Mouse (Mus musculus) heart, adult 2 months (tissue): ENCODE results near the gene Fgfr2. TPM values are rescaled to one million over a fixed set of nuclear protein-coding genes. Genes with fewer than 3 reads are reported as not detected.

ENCODE experiments used
- DNase-seq, 2 experiments: peaks; one replicate each; pipeline ENCODE4 v3.0.0; 2021
- H3K27ac ChIP-seq: fragments of 200-600 bp; 2 replicates; pipeline ENCODE4 v1.8.1; 2022
- H3K27me3 ChIP-seq: fragments of 200-500 bp; 2 replicates; pipeline ENCODE4 v1.6.1; 2012; ENCODE audit warnings: mild to moderate bottlenecking, low read length, inconsistent platforms, mixed read lengths; ENCODE audit not compliant: control insufficient read depth, insufficient read depth
- H3K36me3 ChIP-seq: fragments of 200-500 bp; 2 replicates; pipeline ENCODE4 v1.6.1; 2012; ENCODE audit warnings: low read length, inconsistent platforms; ENCODE audit not compliant: control insufficient read depth, insufficient read depth
- H3K4me1 ChIP-seq: fragments of 200-500 bp; 2 replicates; pipeline ENCODE4 v1.6.1; 2011; ENCODE audit warnings: low read length; ENCODE audit not compliant: control insufficient read depth, insufficient read depth
- H3K4me3 ChIP-seq: fragments of 200-600 bp; 2 replicates; pipeline ENCODE4 v1.8.1; 2022
- H3K79me2 ChIP-seq: fragments of 200-500 bp; replicated peaks from 2 replicates; pipeline ENCODE4 v1.6.1; 2012; ENCODE audit warnings: mild to moderate bottlenecking, inconsistent platforms, low read length, moderate library complexity, mixed read lengths; ENCODE audit not compliant: control insufficient read depth, insufficient read depth
- H3K9ac ChIP-seq: fragments of 200-500 bp; 2 replicates; pipeline ENCODE4 v1.6.1; 2012; ENCODE audit warnings: low read depth, mild to moderate bottlenecking, control low read depth, inconsistent platforms, low read length, mixed read lengths
- CTCF ChIP-seq: fragments of 200-600 bp; IDR thresholded peaks from 2 replicates; pipeline ENCODE4 v1.8.1; 2022; ENCODE audit warnings: antibody characterized with exemption, mild to moderate bottlenecking, moderate library complexity
- EP300 ChIP-seq: fragments of 200-500 bp; IDR thresholded peaks from 2 replicates; pipeline ENCODE4 v1.6.1; 2011; ENCODE audit warnings: low read depth, low read length, control low read depth; ENCODE audit not compliant: insufficient read depth
- POLR2A ChIP-seq: fragments of 200-500 bp; IDR thresholded peaks from 2 replicates; pipeline ENCODE4 v1.6.1; 2011; ENCODE audit warnings: mild to moderate bottlenecking, low read depth, low read length, control low read depth; ENCODE audit not compliant: insufficient read depth
- WGBS: fragments of 180-500 bp; shearing (Covaris S2); methylation state at CpG from one replicate; pipeline ENCODE4 v1.1.7; 2018; 5-methylcytosine and 5-hydroxymethylcytosine counted together
- intact Hi-C: fragments of 180-260 bp; cut with DNase I; formaldehyde crosslinking; loops from one replicate; pipeline ENCODE4 v1.15.1; 2025
- polyA plus RNA-seq: library from polyadenylated mRNA; depleted of rRNA; stranded (reverse); fragments of >200 nt; gene quantifications from 2 replicates; pipeline ENCODE4 v1.2.3, GENCODE M21; 2012
- total RNA-seq, 2 experiments: library from RNA; stranded (reverse); gene quantifications; 2 replicates each; pipeline ENCODE4 v1.2.3; 2021

Fgfr2 gene
- total and polyA plus RNA-seq, 3 experiments, result 1.1 to 2.0 (median 1.3) TPM

- peak overlapping the region; percentile 42 for H3K27ac ChIP-seq
- peak; percentile 90 for TF ChIP-seq EP300
- no peak for TF ChIP-seq CTCF
- peaks cover 14% of the 10 kb centered on the region for H3K4me1 ChIP-seq
- H3K27me3 ChIP-seq, result no peaks in the 10 kb centered on the region
- WGBS, result 52% methylated on average over 7 of the region's 7 CpGs
- H3K9ac ChIP-seq, result no peak overlapping the region
- DNase-seq, result peak in 1 of 2 experiments; percentile 65
- peaks cover 4% of the 10 kb centered on the region; the same call in 1 of the 2 replicates for H3K79me2 ChIP-seq
- no peak overlapping the region for H3K4me3 ChIP-seq
- H3K36me3 ChIP-seq, result peaks cover 3% of the 10 kb centered on the region
- intact Hi-C loops, result no loop called here
Observed at GRCm38 (mm10) chr7:133067321-133067841, 55.8 kb downstream of the Fgfr2 start.

- Histone ChIP-seq H3K27ac (peak overlapping the region; percentile 21), H3K4me1 (peaks cover 16% of the 10 kb centered on the region), H3K27me3 (no peaks in the 10 kb centered on the region), H3K4me3 (no peak overlapping the region), H3K79me2 (peaks cover 4% of the 10 kb centered on the region; the same call in 1 of the 2 replicates), H3K9ac (no peak overlapping the region), H3K36me3 (peaks cover 3% of the 10 kb centered on the region)
- WGBS, result 33% methylated on average over 6 of the region's 6 CpGs
- DNase-seq, result peak in 1 of 2 experiments; percentile 37
- TF ChIP-seq EP300, result no peak
- TF ChIP-seq POLR2A, result no peak
- no peak for TF ChIP-seq CTCF
- intact Hi-C loops, result no loop called here
Observed at GRCm38 (mm10) chr7:133066776-133067175, 56.4 kb downstream of the Fgfr2 start.

- no peaks in the 10 kb centered on the region for H3K27me3 ChIP-seq
- intact Hi-C loops, result no loop called here
- no peak overlapping the region for H3K9ac ChIP-seq
- peaks cover 3% of the 10 kb centered on the region for H3K36me3 ChIP-seq
- no peak for TF ChIP-seq EP300
- TF ChIP-seq CTCF, result no peak
- no peak for TF ChIP-seq POLR2A
- peaks cover 2% of the 10 kb centered on the region; the same call in 1 of the 2 replicates for H3K79me2 ChIP-seq
- no peak overlapping the region for H3K4me3 ChIP-seq
- 83% methylated on average over 3 of the region's 3 CpGs for WGBS
- no peak for DNase-seq
- no peak overlapping the region for H3K27ac ChIP-seq
- peaks cover 24% of the 10 kb centered on the region for H3K4me1 ChIP-seq
Observed at GRCm38 (mm10) chr7:133062055-133062454, 61.1 kb downstream of the Fgfr2 start.

- Histone ChIP-seq H3K4me1 (peaks cover 19% of the 10 kb centered on the region), H3K27ac (no peak overlapping the region), H3K79me2 (peaks cover 2% of the 10 kb centered on the region; the same call in 1 of the 2 replicates), H3K4me3 (no peak overlapping the region), H3K27me3 (no peaks in the 10 kb centered on the region), H3K36me3 (no peaks in the 10 kb centered on the region), H3K9ac (no peak overlapping the region)
- intact Hi-C loops, result no loop called here
- no peak for TF ChIP-seq CTCF
- DNase-seq, result no peak
- 85% methylated on average over 6 of the region's 6 CpGs for WGBS
Observed at GRCm38 (mm10) chr7:133060170-133060569, 63.0 kb downstream of the Fgfr2 start.

GRCm38 (mm10) chr7:133059517-133060104, 63.5 kb downstream of the Fgfr2 start:
- no peaks in the 10 kb centered on the region for H3K36me3 ChIP-seq
- no peak for DNase-seq
- H3K4me1 ChIP-seq, result peaks cover 19% of the 10 kb centered on the region
- H3K79me2 ChIP-seq, result peaks cover 2% of the 10 kb centered on the region; the same call in 1 of the 2 replicates
- H3K27me3 ChIP-seq, result no peaks in the 10 kb centered on the region
- WGBS, result 49% methylated on average over 9 of the region's 9 CpGs
- H3K27ac ChIP-seq, result peak overlapping the region; percentile 21
- no peak overlapping the region for H3K4me3 ChIP-seq
- H3K9ac ChIP-seq, result no peak overlapping the region
- intact Hi-C loops, result no loop called here
- TF ChIP-seq POLR2A, result no peak
- no peak for TF ChIP-seq CTCF
- TF ChIP-seq EP300, result no peak

- Histone ChIP-seq H3K27ac (peak overlapping the region; percentile 72), H3K9ac (no peak overlapping the region)
- intact Hi-C loops, result no loop called here
Observed at GRCm38 (mm10) chr7:133059150-133059509, 64.0 kb downstream of the Fgfr2 start.

More at GRCm38 (mm10) chr7:133059150-133059509, 64.0 kb downstream of the Fgfr2 start:
- Histone ChIP-seq H3K4me3 (no peak overlapping the region), H3K36me3 (no peaks in the 10 kb centered on the region), H3K27me3 (no peaks in the 10 kb centered on the region), H3K4me1 (peaks cover 19% of the 10 kb centered on the region), H3K79me2 (peaks cover 2% of the 10 kb centered on the region; the same call in 1 of the 2 replicates)
- DNase-seq, result no peak
- no peak for TF ChIP-seq EP300
- WGBS, result 25% methylated on average over 6 of the region's 6 CpGs
